Mouse (Mus musculus): ENCODE results near the gene Miox.

DNA sequence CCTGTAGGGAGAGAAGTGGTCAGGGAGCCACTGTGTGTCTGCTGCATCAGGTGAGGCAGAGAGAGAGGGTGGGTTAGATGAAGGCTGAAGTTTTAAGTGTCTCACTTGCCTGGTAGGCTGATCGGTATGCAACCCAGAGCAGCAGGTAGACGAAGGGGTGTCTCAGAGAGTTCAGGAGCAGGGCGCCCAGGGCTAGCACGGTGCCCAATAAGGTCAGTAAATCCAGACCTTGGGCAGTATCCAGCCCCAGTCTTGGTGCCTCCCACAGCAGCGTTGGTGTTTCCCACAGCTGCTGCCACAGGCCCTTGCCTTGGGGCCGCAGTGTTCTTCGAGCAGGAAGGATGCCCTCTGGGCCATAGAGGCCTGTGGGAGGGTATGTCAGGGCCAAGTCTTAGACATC lies 20.3 kb downstream of the Miox start:
- no peak for TF ChIP-seq POLR2A (IDR thresholded peaks at IDR 0.05; ENCODE audit: borderline replicate concordance, insufficient read depth, low read length)
- no peak for TF ChIP-seq CTCF (IDR thresholded peaks at IDR 0.05; ENCODE audit: borderline replicate concordance, insufficient read depth, low read depth, low read length)

Measured in cerebellum, adult 2 months (tissue).